Mouse (Mus musculus): Measurements from ENCODE around the gene Fgd6. TPM values are rescaled to one million over a fixed set of nuclear protein-coding genes. Genes with fewer than 3 reads are reported as not detected.

The Fgd6 gene
- polyA plus RNA-seq, 1 experiment, result 6.0 TPM

DNA sequence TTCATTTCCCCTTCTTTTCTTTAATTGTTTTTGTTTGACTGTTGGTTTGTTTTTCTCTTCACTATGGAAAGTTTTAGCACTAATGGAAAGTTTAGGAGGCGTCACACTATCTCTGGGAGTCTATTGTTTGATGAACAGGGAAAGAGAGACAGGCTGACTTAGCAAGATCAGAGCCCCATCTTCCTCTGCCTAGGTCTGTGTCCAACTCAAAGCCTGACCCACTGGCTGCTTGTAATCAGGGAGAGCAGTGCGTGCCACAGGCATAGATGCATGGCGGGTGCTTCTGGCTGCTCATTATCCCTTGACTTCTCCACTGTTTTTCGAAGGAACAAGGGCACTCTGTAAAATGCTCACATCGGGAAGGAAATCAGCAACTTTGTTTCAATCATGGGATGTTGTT is 26.6 kb downstream of the Fgd6 start:
- H3K27ac ChIP-seq (ENCODE audit: insufficient read depth, low read length), result no peak overlapping the region
- TF ChIP-seq POLR2A (IDR thresholded peaks at IDR 0.05; ENCODE audit: low read depth, low read length), result no peak
- no peak for TF ChIP-seq CTCF (IDR thresholded peaks at IDR 0.05; ENCODE audit: borderline replicate concordance, insufficient read depth, low read length)
- no peak overlapping the region for H3K4me3 ChIP-seq (ENCODE audit: insufficient read depth, low read length)
- peaks cover 4% of the 10 kb centered on the region; the same call in 1 of the 2 replicates for H3K4me1 ChIP-seq (ENCODE audit: control insufficient read depth, insufficient read depth, low read length)

- TF ChIP-seq CTCF (IDR thresholded peaks at IDR 0.05; ENCODE audit: borderline replicate concordance, insufficient read depth, low read length) (no peak), POLR2A (IDR thresholded peaks at IDR 0.05; ENCODE audit: low read depth, low read length) (no peak)
- no peak overlapping the region for H3K4me3 ChIP-seq (ENCODE audit: insufficient read depth, low read length)
Measured at GRCm38 (mm10) chr10:94066896-94067295, 31.1 kb downstream of the Fgd6 start.

GRCm38 (mm10) chr10:94068701-94069100 is 32.9 kb downstream of the Fgd6 start:
- TF ChIP-seq CTCF (IDR thresholded peaks at IDR 0.05; ENCODE audit: borderline replicate concordance, insufficient read depth, low read length), result no peak
- TF ChIP-seq POLR2A (IDR thresholded peaks at IDR 0.05; ENCODE audit: low read depth, low read length), result no peak
- Histone ChIP-seq H3K4me3 (ENCODE audit: insufficient read depth, low read length) (no peak overlapping the region), H3K27ac (ENCODE audit: insufficient read depth, low read length) (no peak overlapping the region), H3K4me1 (ENCODE audit: control insufficient read depth, insufficient read depth, low read length) (peaks cover 4% of the 10 kb centered on the region; the same call in 1 of the 2 replicates)

More at GRCm38 (mm10) chr10:94066896-94067295, 31.1 kb downstream of the Fgd6 start:
- peaks cover 4% of the 10 kb centered on the region; the same call in 1 of the 2 replicates for H3K4me1 ChIP-seq (ENCODE audit: control insufficient read depth, insufficient read depth, low read length)
- H3K27ac ChIP-seq (ENCODE audit: insufficient read depth, low read length), result no peak overlapping the region

DNA sequence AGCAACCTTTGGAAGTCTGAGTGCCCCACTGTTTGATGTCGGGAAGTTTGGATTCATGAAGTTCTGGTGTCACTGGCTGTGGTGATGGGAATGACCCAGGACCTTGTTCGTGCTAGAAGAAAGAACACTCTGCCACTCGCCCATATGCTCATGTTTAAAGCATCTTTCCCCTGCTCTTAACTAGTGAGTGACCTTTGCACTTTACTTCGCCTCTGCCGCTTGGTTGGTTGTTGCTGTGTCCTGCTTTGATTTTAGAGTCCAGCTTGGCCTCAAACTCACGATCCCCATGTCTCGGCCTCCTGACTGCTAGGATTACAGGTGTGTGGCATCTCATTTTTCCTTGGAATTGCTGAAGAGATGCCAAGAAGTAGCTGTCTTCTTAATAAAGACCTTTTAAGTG is 35.8 kb downstream of the Fgd6 start:
- Histone ChIP-seq H3K4me1 (ENCODE audit: control insufficient read depth, insufficient read depth, low read length) (no peaks in the 10 kb centered on the region), H3K4me3 (ENCODE audit: insufficient read depth, low read length) (no peak overlapping the region), H3K27ac (ENCODE audit: insufficient read depth, low read length) (no peak overlapping the region)
- TF ChIP-seq CTCF (IDR thresholded peaks at IDR 0.05; ENCODE audit: borderline replicate concordance, insufficient read depth, low read length), result no peak
- TF ChIP-seq POLR2A (IDR thresholded peaks at IDR 0.05; ENCODE audit: low read depth, low read length), result no peak

DNA sequence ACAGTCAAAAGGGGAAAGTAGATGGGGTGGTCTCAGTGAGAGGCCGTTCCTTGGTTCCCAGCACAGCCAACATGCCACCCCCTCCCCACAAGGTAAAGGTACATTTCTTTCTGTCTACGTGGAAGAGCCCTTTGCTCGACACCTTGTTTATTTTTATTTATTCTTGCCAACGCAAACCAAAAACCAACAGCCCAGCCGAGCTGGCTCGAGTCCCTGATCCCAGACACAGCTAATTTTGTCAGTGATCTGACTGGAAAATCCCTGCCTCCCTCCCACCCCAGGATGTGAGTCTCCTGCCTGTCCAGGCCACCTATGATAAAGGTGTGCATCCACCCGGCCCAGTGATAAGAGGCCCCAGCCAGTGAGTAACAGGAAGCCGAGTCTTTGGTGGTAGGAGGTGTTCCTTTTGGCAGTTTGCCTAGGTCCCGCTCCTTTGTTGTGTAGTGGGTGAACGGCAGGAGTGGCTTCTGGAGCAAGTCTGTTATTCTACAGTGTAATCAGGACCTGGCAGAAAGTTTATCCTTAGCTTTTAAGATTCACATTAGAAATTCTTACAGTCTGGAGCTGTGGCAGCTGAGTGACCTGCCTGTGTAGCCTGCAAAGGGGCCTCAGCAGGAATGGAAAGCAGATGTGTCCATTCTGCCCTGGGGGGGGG is 36.6 kb downstream of the Fgd6 start:
- Histone ChIP-seq H3K4me3 (ENCODE audit: insufficient read depth, low read length) (no peak overlapping the region), H3K27ac (ENCODE audit: insufficient read depth, low read length) (no peak overlapping the region), H3K4me1 (ENCODE audit: control insufficient read depth, insufficient read depth, low read length) (no peaks in the 10 kb centered on the region)
- TF ChIP-seq POLR2A (IDR thresholded peaks at IDR 0.05; ENCODE audit: low read depth, low read length), result no peak
- TF ChIP-seq CTCF (IDR thresholded peaks at IDR 0.05; ENCODE audit: borderline replicate concordance, insufficient read depth, low read length), result no peak

- Histone ChIP-seq H3K27ac (ENCODE audit: insufficient read depth, low read length) (no peak overlapping the region), H3K4me1 (ENCODE audit: control insufficient read depth, insufficient read depth, low read length) (no peaks in the 10 kb centered on the region), H3K4me3 (ENCODE audit: insufficient read depth, low read length) (no peak overlapping the region)
- TF ChIP-seq POLR2A (IDR thresholded peaks at IDR 0.05; ENCODE audit: low read depth, low read length), result no peak
- TF ChIP-seq CTCF (IDR thresholded peaks at IDR 0.05; ENCODE audit: borderline replicate concordance, insufficient read depth, low read length), result no peak
Measured at GRCm38 (mm10) chr10:94072916-94073465, 37.2 kb downstream of the Fgd6 start.

- Histone ChIP-seq H3K4me1 (ENCODE audit: control insufficient read depth, insufficient read depth, low read length) (0 out of 2 replicates have a peak, but pooled peaks cover 2% of the 10 kb centered on the region), H3K4me3 (ENCODE audit: insufficient read depth, low read length) (no peak overlapping the region), H3K27ac (ENCODE audit: insufficient read depth, low read length) (no peak overlapping the region)
- TF ChIP-seq POLR2A (IDR thresholded peaks at IDR 0.05; ENCODE audit: low read depth, low read length) (no peak), CTCF (IDR thresholded peaks at IDR 0.05; ENCODE audit: borderline replicate concordance, insufficient read depth, low read length) (no peak)
Measured at GRCm38 (mm10) chr10:94076966-94077825, 41.4 kb downstream of the Fgd6 start.

GRCm38 (mm10) chr10:94080740-94081139 is 44.9 kb downstream of the Fgd6 start:
- Histone ChIP-seq H3K4me3 (ENCODE audit: insufficient read depth, low read length) (no peak overlapping the region), H3K4me1 (ENCODE audit: control insufficient read depth, insufficient read depth, low read length) (0 out of 2 replicates have a peak, but pooled peaks cover 5% of the 10 kb centered on the region), H3K27ac (ENCODE audit: insufficient read depth, low read length) (no peak overlapping the region)
- TF ChIP-seq CTCF (IDR thresholded peaks at IDR 0.05; ENCODE audit: borderline replicate concordance, insufficient read depth, low read length) (no peak), POLR2A (IDR thresholded peaks at IDR 0.05; ENCODE audit: low read depth, low read length) (no peak)

DNA sequence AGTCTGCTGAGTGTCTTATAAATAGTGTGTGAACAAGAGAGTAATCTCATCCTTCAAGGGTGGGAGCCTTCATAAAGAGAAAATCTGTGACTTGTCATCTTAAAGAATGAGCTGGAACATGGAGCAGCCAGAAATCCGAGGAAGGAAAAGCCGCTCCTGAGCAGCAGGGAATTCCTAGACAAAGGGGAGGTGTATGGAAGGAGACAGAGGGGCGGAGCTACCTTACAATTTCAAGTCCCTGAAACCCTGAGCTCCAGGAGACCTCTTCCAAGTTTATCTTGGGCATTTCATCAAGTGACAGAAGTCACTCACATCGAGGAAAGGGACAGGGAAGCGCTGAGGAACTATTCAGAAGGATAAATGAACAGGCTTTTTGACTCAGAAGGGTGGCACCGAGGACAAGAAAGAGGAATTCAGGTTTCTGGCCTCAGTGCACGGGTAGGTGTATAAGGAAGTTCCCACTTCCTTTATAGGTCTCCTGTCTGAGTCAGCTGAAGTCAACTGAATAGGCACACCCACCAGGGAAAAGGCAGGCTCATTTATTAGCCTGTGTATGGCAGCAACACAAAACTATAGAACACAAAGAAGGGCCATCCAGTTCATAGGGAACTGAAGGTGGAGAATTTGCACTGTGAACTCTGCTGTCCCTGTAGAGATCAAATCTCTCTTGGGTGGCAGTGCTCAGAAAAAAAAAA is 46.4 kb downstream of the Fgd6 start:
- no peak for TF ChIP-seq CTCF (IDR thresholded peaks at IDR 0.05; ENCODE audit: borderline replicate concordance, insufficient read depth, low read length)
- Histone ChIP-seq H3K4me1 (ENCODE audit: control insufficient read depth, insufficient read depth, low read length) (0 out of 2 replicates have a peak, but pooled peaks cover 5% of the 10 kb centered on the region), H3K4me3 (ENCODE audit: insufficient read depth, low read length) (no peak overlapping the region), H3K27ac (ENCODE audit: insufficient read depth, low read length) (no peak overlapping the region)

All from embryonic fibroblast, embryonic 13.5 days (primary cell).